Mouse (Mus musculus): ENCODE results near the gene Zdhhc12.
"Not testable (repeated sequence)": the region's sequence is repeated elsewhere in the genome, so short reads cannot be mapped to it uniquely, and the experiment has no call there.

The Zdhhc12 gene

DNA sequence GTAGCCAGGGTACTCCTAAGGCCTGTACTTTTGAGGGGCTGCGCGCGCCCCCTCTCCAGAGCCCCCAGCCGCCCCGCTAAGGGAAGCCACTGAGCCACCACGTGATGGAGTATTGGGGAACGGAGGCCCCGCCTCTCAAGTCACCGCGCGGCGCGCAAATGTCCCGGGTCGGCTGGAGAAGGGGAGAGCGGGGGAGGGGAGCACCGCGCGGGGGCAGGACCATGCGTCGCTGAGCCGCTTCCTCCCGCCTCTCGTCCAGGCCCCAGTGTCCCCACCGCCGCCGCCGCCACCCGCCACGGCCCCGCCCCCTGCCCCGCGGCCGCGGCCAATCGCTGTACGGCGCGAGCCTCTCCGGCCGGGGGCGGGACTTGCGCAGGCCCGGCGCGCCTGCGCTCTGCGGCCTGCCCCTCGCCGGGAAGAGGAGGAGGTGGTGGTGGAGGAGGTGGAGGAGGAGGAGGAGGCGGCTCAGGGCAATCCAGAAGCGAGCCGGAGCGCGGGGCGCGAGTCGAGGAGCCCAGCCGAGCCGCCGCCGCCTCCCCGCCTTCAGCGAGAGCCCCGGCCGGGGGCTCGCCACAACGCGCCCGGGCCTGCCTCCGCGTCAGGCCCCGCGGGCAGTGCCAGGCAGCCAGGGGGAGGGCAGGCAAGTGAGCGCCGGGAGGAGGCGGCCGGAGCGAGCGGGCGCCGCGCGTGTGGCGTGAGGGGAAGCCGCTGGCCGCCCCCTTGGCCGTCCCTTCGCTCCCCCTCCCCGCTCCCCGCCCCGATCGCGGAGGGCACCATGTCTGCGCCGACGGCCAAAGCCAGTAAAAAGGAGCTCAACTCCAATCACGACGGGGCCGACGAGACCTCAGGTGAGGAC, 27.2 kb downstream of the Zdhhc12 start:
- in situ Hi-C loops (cut with MboI, MseI): no loop called here

DNA sequence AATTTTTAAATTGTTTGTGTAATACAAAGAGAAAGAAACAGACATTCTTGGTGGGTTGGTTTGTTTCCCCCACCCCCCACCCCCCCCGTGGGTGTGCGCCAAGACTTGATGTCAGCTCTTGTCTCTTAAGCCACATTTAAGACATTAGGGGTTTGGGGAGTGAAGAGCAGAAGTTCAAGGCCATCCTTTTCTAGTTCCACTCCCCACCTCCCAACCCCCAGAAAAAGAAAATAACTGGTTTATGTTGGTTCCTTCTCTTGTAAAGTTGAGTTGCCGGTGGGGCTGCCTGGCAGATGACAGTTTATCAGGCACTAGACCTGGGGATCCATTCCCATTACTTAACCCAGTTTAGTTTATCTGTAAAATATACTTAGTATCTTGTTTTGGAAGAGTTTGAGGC, 29.1 kb downstream of the Zdhhc12 start:
- in situ Hi-C loops (cut with MboI, MseI): no loop called here

DNA sequence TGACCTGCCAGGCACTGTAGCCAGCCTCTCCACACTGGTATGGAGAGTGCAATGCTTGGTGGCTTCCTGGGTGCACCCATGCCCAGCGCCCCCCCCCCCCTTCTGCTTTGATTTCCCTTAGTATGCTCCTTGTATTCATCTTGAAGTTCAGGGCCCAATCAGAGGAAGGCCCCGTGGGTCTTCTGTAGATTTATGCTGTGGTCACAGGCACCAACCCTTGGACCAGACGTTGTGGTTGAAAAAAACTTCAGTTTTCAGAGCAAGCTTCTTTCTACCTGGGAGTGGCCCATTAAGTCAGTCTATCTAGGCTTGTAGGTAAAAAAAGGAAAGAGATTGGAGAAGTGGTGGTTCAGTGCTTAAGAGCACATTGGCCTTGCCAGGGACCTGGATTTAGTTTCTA, 29.7 kb downstream of the Zdhhc12 start:
- in situ Hi-C loops (cut with MboI, MseI): no loop called here

DNA sequence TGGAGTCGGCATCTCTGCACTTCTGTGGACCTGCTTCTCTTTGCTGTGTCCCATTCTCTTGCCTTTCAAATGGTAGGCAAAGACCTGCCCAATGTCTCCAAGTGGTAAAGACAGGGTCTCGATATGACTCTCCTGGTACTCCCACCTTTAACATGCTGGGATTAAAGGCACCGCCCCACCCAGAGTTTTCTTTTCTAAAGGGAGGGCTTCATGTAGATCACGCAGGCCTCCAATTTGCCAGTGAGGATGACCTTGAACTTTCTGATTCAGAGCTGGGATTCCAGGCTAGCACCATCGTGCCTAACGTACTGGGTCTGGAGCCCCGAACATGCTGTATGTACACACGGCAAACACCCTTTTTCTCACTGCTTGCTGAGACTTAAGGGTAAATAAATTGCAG, 30.2 kb downstream of the Zdhhc12 start:
- in situ Hi-C loops (cut with MboI, MseI): no loop called here

DNA sequence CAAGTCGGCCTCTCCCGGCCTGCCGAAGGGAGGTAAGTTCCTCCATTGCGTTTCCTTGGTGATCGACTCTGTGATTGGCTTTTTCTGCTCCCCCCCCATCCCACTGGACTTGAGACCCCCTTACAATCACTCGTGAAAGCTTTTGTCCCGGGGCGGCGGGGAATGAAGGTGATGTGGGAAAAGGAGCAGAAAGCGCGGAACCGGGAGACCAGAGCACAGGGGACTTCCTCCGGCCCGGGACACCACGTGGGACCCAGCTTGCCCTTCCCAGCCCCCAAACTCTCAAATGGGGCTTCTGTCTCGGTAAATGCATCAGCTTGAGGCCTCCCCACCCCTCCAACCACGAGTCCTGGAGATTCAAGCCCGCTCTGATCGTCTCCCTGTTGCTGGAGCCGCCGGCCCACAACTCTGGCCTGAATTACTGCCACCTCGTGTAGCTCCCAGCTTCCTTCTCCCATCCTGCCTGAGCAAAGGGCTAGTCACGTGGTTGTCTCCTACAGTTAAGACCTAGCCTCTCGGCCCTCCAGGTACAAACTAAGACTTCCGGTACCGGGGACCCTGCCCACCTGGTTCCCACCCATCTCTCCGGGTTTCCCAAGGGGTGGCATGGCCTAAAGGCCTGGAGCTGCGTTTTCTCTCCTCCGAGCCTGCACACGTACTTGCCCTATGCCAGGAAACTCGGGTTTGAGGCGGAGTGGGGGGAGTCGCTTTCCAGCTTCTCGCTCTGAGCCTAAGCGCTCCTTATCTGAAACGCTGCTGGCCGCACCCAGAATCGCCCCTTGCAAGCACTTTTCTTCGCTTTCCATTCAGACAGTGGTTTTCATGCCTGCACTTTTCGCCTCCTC, 31.0 kb downstream of the Zdhhc12 start:
- in situ Hi-C loops (cut with MboI, MseI): no loop called here

DNA sequence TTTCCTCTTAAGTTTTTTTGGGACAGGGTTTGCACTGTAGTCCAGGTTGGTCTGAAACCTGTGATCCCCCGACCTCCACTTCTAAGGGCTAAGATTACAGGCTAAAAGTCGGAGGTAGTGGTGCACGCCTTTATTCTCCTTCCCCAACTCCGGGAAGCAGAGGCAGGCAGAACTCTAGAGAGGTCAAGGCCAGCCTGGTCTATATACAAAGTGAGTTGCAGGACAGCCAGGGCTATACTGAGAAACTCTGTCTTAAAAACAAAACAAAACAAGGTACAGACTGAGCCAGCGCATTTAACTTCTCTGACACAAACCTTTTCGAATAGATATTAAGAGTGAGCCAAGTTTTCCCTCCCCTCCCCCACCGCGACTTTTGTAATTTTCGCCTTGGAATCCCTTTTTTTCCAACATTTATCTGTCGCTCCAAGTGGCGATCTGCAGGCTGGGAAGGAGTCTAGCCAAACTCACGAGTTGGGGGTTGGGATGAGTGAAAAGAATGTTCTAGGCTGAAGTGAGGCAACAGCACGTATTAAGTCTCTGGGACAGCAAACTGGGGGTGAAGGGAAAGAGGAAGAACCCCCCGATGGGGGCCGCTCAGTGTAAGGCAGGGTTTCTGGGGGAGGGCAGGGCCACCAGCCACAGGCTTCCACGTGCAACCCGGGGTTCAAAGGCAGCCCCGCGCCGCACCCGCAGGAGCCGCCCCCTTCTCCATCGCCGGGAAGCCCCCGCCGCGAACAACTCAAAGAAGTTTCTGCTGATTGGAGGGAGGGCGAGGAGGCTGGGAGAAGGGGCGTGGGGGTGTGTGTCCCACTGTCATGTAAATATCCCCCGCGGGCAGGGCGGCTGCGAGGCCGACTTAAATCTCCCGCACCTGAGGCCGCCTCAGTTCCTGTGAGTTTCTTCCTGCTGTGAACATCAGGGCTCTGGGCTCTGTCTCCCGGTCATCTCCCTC, 32.0 kb downstream of the Zdhhc12 start:
- in situ Hi-C loops (cut with MboI, MseI): no loop called here

DNA sequence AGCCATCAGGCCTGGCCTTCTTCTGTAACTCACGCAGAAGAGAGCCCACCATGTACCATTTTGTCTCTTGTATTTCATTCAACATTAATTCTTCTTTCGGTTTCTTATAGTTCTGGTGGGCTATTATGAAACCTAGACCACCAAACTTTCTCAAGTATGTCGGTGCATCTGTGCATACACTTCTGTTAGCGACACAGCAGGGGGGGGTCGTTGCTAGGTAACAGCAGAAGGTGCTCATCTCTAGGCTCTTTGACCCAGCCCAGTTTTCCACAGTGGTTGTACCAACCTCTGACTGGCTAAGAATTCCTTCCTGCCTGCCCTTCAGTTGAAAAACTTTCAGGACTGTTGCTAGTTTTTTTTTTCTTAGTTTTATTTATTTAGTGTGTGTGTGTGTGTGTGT, 35.0 kb downstream of the Zdhhc12 start:
- in situ Hi-C loops (cut with MboI, MseI): no loop called here

DNA sequence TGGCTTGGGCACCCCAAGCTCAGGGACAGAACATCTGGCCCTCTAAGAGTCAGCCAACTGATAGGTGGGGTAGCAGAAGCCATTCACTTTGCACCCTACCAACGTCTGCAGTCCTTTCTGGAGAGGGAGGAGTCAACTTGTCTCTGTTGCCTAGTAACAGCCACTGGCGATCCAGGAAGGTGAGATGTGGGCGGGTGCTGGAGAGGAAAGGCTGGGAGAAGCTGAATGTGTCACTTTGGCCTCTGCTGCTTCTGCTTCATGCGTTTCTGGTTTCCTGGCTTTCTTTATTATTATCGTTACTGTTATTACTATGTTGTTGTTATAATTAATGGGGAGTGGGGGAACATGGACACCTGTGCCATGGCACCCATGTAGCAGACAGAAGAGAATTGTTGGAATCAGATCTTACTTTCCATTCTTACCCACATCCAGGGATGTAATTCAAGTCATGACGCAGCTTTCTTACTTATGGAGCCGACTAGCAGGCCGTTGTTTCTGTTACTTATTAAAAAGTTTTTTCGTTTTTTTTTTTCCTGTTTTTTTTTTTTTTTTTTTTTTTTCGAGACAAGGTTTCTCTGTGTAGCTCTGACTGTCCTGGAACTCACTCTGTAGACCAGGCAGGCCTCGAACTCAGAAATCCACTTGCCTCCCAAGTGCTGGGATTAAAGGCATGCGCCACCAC, 36.1 kb downstream of the Zdhhc12 start, which contains the start of gene Set:
TSS of gene Set (plus strand) at position 156 of the 682 bp plus-strand sequence.
- in situ Hi-C loops (cut with MboI, MseI): no loop called here

DNA sequence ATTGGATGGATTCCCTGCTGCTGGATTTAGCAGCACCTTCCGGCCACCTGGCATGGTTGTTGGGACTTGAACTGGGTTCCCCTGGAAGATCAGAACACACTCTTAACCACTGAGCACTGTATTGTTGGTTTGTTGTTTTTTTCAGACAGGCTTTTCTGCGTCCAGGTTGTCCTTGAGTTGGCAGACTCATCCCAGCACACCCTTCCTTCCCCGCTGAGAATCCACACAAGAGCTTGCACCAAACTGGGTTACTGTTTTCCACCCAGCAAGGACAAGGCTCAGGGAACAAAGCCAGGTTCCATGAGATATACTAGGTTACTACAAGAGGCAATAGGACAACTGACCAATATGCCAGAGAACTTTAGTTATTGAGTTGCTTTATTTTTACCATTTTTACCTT, 36.7 kb downstream of the Zdhhc12 start:
- in situ Hi-C loops (cut with MboI, MseI): no loop called here

DNA sequence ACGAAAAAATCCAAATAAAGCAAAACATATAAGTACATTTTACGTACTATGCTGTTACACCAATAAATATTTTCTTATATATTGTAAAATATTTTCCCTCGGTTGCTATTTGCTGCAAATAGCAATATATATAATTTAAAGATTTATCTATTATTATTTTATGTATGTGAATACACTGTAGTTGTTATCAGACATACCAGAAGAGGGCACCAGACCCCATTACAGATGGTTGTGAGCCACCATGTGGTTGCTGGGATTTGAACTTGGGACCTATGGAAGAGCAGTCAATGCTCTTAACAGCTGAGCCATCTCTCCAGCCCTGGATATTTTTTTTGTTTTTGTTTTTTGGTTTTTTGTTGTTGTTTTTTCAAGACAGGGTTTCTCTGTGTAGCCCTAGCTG, 38.1 kb downstream of the Zdhhc12 start:
- in situ Hi-C loops (cut with MboI, MseI): not testable (repeated sequence)

DNA sequence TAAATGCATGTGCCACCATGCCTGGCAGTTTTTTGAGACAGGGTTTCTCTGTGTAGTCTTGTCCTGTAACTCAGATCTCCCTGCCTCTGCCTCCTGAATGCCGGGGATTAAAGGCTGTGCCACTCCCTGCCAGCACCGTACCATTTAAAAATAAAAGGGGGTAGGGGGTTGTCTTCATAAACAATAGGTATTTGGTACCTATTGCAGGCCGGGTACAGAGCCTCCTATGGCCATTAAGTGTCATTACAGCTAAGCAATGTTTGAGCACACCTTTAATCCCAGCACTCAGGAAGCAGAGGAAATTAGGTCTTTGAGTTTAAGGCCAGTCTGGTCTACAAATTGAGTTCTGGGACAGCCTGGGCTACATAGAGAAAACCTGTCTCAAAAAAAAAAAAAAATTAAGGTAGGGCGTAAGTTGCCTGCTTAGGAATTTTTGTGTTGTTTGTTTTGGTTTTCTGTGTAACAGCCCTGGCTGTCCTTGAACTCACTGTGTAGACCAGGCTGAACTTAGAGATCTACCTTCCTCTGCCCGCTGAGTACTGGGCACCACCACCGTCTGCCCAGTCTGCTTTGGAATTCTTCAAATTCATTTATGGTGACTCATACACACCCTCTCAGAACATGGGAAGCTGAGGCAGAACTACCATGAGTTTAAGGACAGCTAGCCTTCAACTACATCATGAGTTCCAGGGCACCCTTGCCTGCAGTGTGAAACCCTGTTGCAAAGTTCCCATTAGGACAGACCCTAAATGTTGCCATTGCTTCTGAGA, 41.3 kb downstream of the Zdhhc12 start:
- in situ Hi-C loops (cut with MboI, MseI): no loop called here

DNA sequence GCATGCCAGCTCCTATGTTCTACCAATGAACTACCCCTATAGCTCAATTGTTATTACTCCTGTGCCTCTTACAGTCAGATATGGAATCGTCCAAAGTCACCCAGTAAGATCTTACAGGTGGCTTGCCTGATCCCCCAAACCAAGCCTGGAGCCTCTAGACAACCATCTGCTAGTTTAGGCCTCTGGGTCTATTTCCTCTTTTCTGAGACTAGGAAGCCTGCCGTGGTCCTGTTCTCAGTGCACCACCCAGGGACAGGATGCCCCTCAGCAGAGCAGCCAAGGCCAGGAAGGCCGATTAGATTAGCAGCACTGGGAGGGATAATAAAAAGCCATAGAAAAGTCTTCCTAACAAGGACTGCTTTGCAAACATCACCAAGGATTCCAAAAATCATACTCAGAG, 43.6 kb downstream of the Zdhhc12 start:
- in situ Hi-C loops (cut with MboI, MseI): no loop called here

DNA sequence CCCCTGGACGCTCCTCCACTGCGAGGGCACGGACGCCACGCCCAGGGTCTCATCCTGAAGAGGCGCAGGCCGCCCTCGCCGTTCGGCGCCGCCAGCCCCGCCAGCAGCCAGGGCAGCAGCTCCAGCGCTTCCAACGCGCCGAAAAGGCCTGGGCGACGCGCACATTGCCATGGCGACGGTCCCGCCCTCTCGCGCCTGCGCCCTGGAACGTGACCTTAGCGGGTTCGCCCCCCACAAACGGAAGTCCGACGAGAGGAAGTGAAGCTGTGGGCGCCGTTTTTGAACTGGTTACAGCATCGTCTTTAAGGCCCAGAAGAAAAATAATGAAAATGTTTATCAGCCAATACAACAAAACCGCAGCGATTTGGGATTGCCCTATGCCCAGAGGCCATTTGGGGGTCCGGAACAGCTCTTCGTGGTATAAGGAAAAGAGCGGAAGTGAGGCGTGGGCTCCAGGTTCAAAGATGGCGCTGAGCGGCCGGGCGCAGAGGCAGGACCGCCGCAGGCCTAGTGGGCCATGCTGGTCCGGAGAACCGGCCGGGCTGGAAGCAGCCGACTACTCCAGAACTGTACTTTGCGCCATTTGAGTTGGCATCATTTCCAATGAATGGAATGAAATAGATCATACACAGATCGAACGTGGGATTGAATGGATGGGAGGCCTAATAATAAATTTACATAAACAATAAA, 44.6 kb downstream of the Zdhhc12 start, which contains the start of gene Wdr34:
TSS of gene Wdr34 (minus strand) at position 183 of the 690 bp plus-strand sequence.
- in situ Hi-C loops (cut with MboI, MseI): no loop called here

DNA sequence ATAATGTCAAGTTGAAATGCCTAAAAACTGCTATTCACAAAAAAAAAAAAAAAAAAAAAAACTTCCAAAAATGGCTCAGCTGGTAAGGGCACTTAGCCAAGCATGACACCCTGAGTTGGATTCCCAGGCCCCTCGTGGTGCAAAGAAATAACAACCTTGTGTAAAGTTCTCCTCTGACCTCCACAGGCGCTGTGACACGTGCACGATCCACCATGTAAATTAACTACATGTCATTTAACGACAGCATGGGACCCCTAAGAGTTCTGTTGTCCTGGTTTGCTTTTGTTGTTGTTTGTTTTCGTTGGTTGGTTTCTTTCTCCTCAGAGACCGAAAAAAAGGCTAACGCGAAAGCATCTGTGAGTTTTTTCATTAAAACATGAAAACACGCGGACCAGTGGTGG, 45.3 kb downstream of the Zdhhc12 start:
- in situ Hi-C loops (cut with MboI, MseI): no loop called here

DNA sequence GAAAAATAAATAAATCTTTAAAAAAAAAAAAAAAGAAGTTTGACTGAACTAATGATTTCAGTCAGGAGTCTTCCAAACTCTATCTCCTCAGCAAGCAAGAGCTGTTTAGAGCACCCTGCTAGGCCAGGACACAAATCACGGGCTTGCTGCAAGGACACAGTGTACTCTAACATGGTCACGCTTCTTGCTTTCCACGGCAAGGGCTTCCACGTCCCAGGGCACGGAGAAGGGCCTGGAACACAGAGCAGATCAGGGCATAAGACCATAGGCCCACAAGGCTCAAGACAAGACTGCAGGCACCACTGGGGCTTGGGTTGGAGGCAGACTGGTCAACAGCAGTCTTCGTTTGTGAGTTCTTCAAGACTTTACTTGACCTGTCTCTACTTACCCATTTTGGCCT, 46.3 kb downstream of the Zdhhc12 start:
- in situ Hi-C loops (cut with MboI, MseI): no loop called here

DNA sequence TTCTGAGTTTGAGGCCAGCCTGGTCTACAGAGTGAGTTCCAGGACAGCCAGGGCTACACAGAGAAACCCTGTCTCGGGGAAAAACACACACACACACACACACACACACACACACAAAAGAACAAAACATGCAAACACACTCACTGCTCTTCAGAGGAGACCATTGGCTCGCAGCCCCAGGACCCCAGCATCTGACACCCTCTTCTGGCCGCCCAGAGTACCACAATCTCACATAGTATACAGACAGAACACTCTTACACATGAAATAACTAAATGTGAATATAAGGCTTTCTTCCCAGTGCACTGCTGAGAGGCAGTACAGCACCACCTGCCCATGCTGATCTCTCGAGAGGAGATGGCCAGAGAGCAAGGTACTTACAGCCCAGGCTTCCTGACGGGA, 48.9 kb downstream of the Zdhhc12 start:
- in situ Hi-C loops (cut with MboI, MseI): no loop called here

DNA sequence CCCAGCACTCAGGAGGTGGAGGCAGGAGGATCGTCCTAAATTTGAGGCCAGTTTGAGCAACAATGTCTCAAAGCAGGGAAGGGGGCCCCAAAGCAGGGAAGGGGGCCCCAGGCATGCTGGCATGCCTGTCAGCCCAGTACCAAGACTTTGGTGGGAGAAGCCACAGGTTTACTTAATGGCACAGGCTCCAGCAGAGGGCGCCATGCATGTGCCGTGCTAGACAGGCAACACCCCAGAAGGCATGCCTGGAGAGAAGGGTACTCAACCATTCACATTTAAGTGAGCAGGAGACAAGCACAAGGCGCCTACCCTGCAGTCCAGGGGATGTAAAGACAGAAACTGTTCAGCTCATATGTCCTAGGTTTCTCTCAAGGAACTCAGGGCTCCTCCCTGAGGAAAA, 51.0 kb downstream of the Zdhhc12 start:
- in situ Hi-C loops (cut with MboI, MseI): no loop called here
